In genomic region chr12:37108390-37108738, GRCm38 (mm10) we compare ENCODE assay signal across 8 mouse cellular contexts. TPM values are rescaled to one million over a fixed set of nuclear protein-coding genes. Genes with fewer than 3 reads are reported as not detected.
A peak's percentile ranks its signal among the peaks of the same experiment; 100 is the strongest.
DNase-seq lines count a peak whose midpoint lies in the region; ATAC-seq and TF ChIP-seq lines count a peak whose summit lies in the region.

Gene Meox2 (plus strand): TSS chr12:37108540.

- peak within 1 kb of the TSS; percentile 45 for H3K4me3 ChIP-seq in intestine, embryonic 15.5 days (replicated peaks)
- peak within 1 kb of the TSS; percentile 51 for H3K4me3 ChIP-seq in stomach, postnatal 0 days (ENCODE audit: low read depth, low read length)

- peaks cover 24% of the 10 kb centered on the region for H3K27me3 ChIP-seq in intestine, embryonic 15.5 days (replicated peaks)
- no peaks in the 10 kb centered on the region for H3K27me3 ChIP-seq in stomach, postnatal 0 days (ENCODE audit: control insufficient read depth, insufficient read depth, low read length)

- no peaks in the 10 kb centered on the region for H3K9me3 ChIP-seq in intestine, embryonic 15.5 days
- H3K9me3 ChIP-seq in stomach, postnatal 0 days (ENCODE audit: control insufficient read depth, low read length) = no peaks in the 10 kb centered on the region

- 0% methylated on average over 12 of the region's 12 CpGs for WGBS in intestine, embryonic 15.5 days
- under 1% methylated on average over 12 of the region's 12 CpGs for WGBS in stomach, postnatal 0 days

- H3K4me2 ChIP-seq in intestine, embryonic 15.5 days (replicated peaks) = peak within 1 kb of the TSS; percentile 93
- H3K4me2 ChIP-seq in stomach, postnatal 0 days (replicated peaks; ENCODE audit: low read depth) = peak within 1 kb of the TSS; percentile 75

- peak within 1 kb of the TSS; percentile 39 for H3K9ac ChIP-seq in intestine, embryonic 15.5 days
- peak within 1 kb of the TSS; percentile 47; the same call in 1 of the 2 replicates for H3K9ac ChIP-seq in stomach, postnatal 0 days (ENCODE audit: low read length)

- no peak within 1 kb of the TSS for H3K27ac ChIP-seq in intestine, embryonic 15.5 days
- peak within 1 kb of the TSS; percentile 4; the same call in 1 of the 2 replicates for H3K27ac ChIP-seq in stomach, postnatal 0 days (replicated peaks)

- H3K4me1 ChIP-seq in intestine, embryonic 15.5 days (replicated peaks) = peaks cover 9% of the 10 kb centered on the region; the same call in 1 of the 2 replicates
- H3K4me1 ChIP-seq in stomach, postnatal 0 days (replicated peaks; ENCODE audit: control insufficient read depth, insufficient read depth) = no peaks in the 10 kb centered on the region

- TF ChIP-seq CTCF in stomach, postnatal 0 days (IDR thresholded peaks at IDR 0.05; ENCODE audit: low read depth) = no peak

- TF ChIP-seq EP300 in stomach, postnatal 0 days (optimal IDR thresholded peaks at IDR 0.05) = no peak

- peak; percentile 37 for DNase-seq in adrenal gland, postnatal 10 days
- DNase-seq in adrenal gland, postnatal 4 days (ENCODE audit: low spot score in 2 of 2) = no peak
- DNase-seq in embryo, embryonic 10 days (ENCODE audit: low spot score) = peak; percentile 86
- no peak for DNase-seq in gonadal fat pad, adult 2 months (ENCODE audit: low read depth)
- peak; percentile 36 for DNase-seq in lung, postnatal 25 days (ENCODE audit: low spot score)
- DNase-seq in stomach, postnatal 0 days (ENCODE audit: low spot score) = peak; percentile 22
- no peak for DNase-seq in cerebellum, adult 9-10 months

- ATAC-seq in intestine, embryonic 15.5 days = peak; percentile 90
- ATAC-seq in stomach, postnatal 0 days (ENCODE audit: low FRiP score, low TSS enrichment) = peak; percentile 71; the same call in 1 of the 2 replicates

- no peaks in the 10 kb centered on the region for H3K36me3 ChIP-seq in intestine, embryonic 15.5 days
- no peaks in the 10 kb centered on the region for H3K36me3 ChIP-seq in stomach, postnatal 0 days (ENCODE audit: control insufficient read depth, insufficient read depth, low read length)

RNA-seq across cellular contexts. Expression of gene Meox2, which starts in this region (rescaled TPM):
- total RNA-seq in adrenal gland, postnatal 10 days (2021) = 10 to 100 TPM; 13.6 to 20.4 TPM
- 1 to 10 TPM; 5.6 to 8.5 TPM for total RNA-seq in adrenal gland, postnatal 4 days (2021)
- 6.5 and 10.1 TPM in 2 replicates for polyA plus RNA-seq in gonadal fat pad, adult 2 months (2012; rRNA removed)
- polyA plus RNA-seq in intestine, embryonic 15.5 days (2015; fragmentation: Nextera tagmentation; extraction: Ambion mirVana) = 2.1 and 2.6 TPM in 2 replicates
- polyA plus RNA-seq in stomach, postnatal 0 days (2015; fragmentation: Nextera tagmentation; extraction: Ambion mirVana) = 2.7 and 3.1 TPM in 2 replicates

Comparison
In these comparisons a context has a peak if more than half of its experiments do, and no peak if none do; other contexts are left out.
1. DNase-seq: peak in adrenal gland, postnatal 10 days (single experiment), embryo, embryonic 10 days (single experiment), lung, postnatal 25 days (single experiment) and stomach, postnatal 0 days (single experiment); none in adrenal gland, postnatal 4 days (0 of 2), gonadal fat pad, adult 2 months (single experiment) and cerebellum, adult 9-10 months (single experiment).